Mouse (Mus musculus) left cerebral cortex, postnatal 4 days (tissue): Measurements from ENCODE around the gene Trmt61a. TPM values are rescaled to one million over a fixed set of nuclear protein-coding genes. Genes with fewer than 3 reads are reported as not detected.
A peak's percentile ranks its signal among the peaks of the same experiment; 100 is the strongest.

ENCODE experiments used
- DNase-seq: peaks from one replicate; pipeline ENCODE4 v3.0.0-alpha.2; 2022
- intact Hi-C: fragments of 180-260 bp; cut with DNase I; formaldehyde crosslinking; loops from one replicate; pipeline ENCODE4 v1.15.1; 2025
- total RNA-seq, 2 experiments: library from RNA; stranded (reverse); gene quantifications; 2 replicates each; pipeline ENCODE4 v1.2.3; 2021

The Trmt61a gene
- total RNA-seq, 2 experiments from 2014 or later = 21.3 to 22.0 TPM

- intact Hi-C loops = no loop called here
- DNase-seq = peak; percentile 78
Measured at GRCm38 (mm10) chr12:111671431-111671902, 6.4 kb upstream of the Trmt61a start.

DNA sequence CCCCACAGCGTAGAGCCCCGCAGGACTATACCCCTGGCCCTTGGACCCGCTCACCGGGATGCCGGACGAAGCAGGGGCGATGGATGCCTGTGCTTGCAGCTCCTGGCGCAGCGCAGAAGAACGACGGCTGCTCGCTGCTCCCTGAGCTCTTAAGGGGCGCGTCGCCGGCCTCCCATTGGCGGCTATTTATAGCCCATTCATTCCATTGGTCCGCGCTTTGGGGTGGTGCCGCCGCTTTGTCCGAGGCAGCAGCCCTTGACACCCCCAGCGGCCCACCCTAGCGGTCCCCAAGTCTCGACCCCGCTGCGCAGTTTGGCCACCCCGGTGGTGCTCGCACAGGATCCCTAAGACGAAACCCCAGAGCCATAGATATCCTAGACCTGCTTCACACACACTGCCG lies 5.7 kb upstream of the Trmt61a start, which contains the start of gene Ckb:
Ckb (minus strand) TSS at position 163 of the 400 bp plus-strand sequence.
- intact Hi-C loops = no loop called here
- peak; percentile 93 for DNase-seq

GRCm38 (mm10) chr12:111672581-111672980 lies 5.3 kb upstream of the Trmt61a start:
- DNase-seq = no peak
- intact Hi-C loops = no loop called here

GRCm38 (mm10) chr12:111674850-111675486 lies 2.9 kb upstream of the Trmt61a start:
- intact Hi-C loops = no loop called here
- DNase-seq = no peak

DNA sequence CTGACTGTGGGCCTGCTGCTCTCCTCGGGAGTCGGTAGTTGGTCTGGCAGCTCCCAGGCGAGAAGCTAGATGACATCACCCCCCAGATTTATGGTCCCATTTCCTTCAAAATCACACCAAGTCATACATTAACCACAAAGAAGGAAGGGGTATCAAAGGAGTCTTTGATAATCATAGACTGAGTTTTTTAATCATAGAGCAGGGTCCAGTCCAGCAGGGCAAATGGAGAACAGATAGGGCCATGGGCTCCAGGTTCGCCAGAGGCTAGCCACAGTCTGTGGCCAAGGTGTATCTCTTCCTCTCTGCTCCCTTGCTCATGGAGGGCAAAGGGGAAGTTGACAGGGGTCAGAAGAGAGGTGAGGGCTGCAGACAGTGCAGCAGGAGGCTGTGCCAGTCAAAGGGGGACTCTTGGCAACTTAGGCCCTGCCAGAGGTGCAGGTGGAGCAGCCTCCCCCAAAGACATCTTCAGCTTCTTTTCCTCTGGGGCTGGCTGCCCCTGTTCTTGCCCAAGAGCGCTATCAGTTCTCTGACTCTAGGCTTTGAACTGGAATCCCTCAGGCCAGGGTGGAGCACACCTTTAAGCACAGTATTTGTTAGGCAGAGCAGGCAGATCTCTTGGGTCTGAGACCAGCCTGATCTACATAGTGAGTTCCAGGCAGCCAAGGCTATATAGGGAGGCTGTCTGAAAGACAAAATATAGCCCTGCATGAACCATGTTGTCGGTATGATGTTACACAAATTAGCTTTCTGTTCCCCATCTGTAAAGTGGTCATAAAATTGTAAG lies 1.9 kb upstream of the Trmt61a start:
- no peak for DNase-seq
- intact Hi-C loops = no loop called here

- no peak for DNase-seq
- intact Hi-C loops = no loop called here
Measured at GRCm38 (mm10) chr12:111677421-111677820, 484 bp upstream of the Trmt61a start.

DNA sequence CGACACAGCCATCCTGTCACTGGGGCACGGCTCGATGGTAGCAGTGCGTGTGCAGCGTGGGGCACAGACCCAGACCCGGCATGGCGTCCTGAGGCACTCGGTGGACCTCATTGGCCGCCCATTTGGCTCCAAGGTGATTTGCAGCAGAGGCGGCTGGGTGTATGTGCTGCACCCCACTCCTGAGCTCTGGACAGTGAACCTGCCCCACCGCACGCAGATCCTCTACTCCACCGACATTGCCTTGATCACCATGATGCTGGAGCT lies 697 bp downstream of the Trmt61a start:
- intact Hi-C loops = no loop called here
- DNase-seq = no peak

- intact Hi-C loops = no loop called here
- no peak for DNase-seq
Measured at GRCm38 (mm10) chr12:111678997-111679396, 1.1 kb downstream of the Trmt61a start.

DNA sequence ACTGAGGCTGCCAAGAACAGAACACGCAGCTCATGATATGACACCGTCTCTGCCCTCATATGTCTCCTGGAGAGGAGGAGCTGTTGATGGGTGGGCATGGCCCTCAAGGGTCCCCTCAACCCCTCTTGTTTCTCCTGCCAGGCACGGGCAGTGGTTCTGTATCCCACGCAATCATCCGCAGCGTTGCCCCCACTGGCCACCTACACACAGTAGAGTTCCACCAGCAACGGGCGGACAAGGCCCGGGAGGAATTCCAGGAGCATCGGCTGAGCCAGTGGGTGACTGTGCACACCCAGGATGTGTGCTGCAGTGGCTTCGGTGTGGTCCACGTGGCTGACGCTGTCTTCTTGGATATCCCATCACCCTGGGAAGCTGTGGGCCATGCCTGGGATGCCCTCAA lies 2.8 kb downstream of the Trmt61a start:
- intact Hi-C loops = no loop called here
- DNase-seq = no peak

GRCm38 (mm10) chr12:111681305-111681704 lies 3.4 kb downstream of the Trmt61a start:
- DNase-seq = peak; percentile 72
- intact Hi-C loops = no loop called here

DNA sequence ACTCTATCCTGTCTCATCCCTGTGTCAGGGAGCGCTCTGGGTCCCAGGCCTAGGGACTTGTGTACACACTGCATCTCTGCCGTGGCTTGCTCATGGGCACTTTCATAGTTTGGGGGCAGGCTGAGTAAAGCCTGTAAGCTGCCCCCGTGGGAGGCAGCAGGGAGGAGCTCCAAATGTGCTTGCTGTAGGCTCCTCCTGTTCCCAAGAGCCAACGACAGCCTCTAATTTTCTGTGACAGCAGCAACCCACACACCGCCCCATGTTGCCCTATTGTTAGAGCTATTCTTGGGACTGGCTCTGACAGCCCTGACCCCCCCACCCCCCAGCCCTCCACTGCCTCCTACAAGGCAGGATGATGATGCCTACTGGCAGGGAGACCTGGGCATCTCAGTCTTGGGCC lies 4.1 kb downstream of the Trmt61a start:
- no peak for DNase-seq
- intact Hi-C loops = no loop called here

DNA sequence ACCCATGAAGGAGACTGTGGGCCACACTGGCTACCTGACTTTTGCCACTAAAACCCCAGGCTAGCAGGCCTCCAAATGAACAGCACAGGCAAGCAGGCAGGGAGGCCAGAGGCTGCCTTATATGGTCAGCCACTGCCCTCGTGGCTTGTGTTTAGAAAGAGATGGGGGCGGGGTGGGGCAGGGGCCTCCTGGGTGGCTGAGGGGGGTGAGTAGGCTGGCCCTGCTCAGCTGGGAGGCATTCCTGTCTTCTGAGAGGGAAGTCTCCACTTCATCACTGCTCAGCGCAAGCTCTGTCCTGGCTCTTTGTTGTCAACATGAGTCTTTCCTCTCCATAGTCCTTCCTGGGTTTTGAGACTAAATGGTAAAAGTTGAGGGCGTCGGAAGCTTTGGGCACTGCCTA lies 4.9 kb downstream of the Trmt61a start:
- no peak for DNase-seq

GRCm38 (mm10) chr12:111686390-111686789 lies 8.5 kb downstream of the Trmt61a start:
- no peak for DNase-seq
- intact Hi-C loops = no loop called here

More for the DNA sequence above, 4.9 kb downstream of the Trmt61a start:
- intact Hi-C loops = no loop called here

DNA sequence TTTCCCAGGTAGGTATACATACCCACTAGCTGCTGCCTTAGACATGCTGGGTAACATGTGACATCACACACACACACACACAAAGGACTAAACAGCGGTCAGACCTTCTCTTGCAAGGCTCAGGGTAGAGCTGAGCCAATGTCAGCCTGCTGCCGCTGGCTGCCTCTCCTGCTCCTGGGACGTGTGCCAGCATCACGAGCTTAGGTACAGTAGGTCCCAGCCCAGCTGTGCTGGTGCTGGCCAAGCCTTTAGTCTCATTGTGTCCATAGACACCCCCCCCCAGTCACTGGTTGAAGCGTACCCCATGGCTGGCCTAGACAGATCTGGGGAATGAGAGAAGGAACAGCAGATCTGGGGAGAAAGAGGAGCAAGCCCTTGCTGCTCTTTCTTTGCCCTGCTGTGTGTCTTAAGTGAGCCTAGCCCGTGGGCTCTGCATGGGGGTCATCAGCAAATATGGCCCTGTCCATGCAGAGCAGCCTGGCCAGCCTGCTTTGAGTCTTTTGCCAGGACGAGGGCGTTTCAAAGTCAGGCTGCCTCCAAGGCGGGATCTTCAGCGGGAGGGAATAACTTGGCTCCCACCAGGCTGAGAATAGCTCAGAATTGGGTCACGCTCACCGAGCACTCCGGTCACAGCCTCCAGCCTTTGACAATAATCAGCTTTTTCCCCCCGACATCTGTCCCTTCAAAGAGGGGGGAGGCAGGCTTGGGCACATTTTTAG lies 9.6 kb downstream of the Trmt61a start:
- peak; percentile 92 for DNase-seq
- intact Hi-C loops = no loop called here

- intact Hi-C loops = no loop called here
- DNase-seq = peak; percentile 42
Measured at GRCm38 (mm10) chr12:111688069-111688428, 10.1 kb downstream of the Trmt61a start.

GRCm38 (mm10) chr12:111689426-111689825 lies 11.5 kb downstream of the Trmt61a start:
- no peak for DNase-seq
- intact Hi-C loops = no loop called here

GRCm38 (mm10) chr12:111691346-111691872 lies 13.5 kb downstream of the Trmt61a start:
- intact Hi-C loops = no loop called here
- peak; percentile 58 for DNase-seq

GRCm38 (mm10) chr12:111692899-111693298 lies 15.0 kb downstream of the Trmt61a start:
- intact Hi-C loops = no loop called here
- no peak for DNase-seq

DNA sequence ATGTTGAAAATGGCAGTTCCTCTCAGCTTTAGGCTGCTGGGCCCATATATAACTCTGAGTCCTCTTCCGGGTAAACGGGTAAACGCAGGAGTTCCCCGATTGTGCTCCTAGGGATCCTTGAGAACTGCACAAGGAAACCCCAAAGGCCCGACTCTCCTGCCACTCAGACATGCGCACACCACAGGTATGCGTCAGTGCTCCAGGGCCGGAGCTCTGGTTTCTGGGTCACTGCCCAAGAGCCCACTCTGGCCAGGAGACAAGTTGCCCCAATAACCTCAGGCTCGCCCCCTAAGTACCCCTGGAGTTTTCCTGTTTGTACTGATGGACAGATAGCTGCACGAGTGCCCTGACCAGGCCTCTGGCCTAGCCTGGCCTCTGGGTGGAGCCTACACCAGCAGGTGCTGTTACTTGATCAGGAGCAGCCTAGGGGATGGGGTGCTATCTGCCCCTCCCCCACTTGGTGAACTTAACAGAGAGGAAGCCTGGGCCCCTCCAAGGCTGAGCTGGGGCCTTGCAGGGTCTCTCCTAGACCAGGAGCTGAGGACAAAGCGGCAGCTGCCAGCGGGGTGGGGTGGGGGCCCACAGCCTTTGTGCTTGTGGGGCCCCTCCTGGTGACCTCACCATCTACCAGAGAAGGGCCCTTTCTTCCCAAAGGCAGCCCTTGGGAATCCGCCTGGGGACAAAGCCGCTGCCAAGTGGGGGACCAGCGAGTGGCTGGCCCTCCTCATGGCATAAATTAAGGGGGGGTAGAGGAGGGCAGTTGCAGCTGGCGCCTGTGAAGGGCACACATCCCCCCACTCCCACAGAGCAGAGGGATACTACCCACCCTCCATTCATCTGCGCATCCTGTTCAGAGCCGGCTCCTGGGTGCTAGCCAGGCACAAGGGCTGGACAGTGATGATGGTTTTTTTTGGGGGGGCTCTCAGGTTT lies 15.7 kb downstream of the Trmt61a start:
- intact Hi-C loops = no loop called here
- peak; percentile 88 for DNase-seq

DNA sequence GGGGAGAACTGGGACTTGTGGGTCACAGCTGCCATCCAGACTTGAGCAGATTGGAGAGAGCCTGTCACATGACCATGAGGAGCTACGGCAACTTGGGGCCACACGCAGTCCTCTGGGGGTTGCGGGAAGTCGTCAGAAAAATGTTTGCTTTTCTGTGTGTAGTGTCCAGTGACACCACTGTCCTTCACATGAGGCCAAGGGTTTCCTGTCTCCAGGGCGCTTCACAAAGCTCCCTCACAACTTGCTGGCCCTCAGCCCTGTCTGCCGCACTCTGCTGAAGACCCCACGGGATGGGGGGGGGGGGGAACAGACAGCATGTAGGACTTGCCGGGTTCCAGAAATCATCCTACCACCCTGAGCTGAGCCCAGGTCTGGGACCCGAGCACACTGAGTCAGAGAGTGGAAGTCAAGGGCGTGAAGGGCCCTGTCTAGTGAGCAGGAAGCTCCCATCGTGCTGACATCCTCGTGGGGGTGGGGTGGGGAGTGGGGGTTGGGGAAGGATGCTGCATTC lies 16.4 kb downstream of the Trmt61a start:
- intact Hi-C loops = no loop called here
- no peak for DNase-seq
